Mouse (Mus musculus): Measurements from ENCODE around the gene Furin.

Furin gene

DNA sequence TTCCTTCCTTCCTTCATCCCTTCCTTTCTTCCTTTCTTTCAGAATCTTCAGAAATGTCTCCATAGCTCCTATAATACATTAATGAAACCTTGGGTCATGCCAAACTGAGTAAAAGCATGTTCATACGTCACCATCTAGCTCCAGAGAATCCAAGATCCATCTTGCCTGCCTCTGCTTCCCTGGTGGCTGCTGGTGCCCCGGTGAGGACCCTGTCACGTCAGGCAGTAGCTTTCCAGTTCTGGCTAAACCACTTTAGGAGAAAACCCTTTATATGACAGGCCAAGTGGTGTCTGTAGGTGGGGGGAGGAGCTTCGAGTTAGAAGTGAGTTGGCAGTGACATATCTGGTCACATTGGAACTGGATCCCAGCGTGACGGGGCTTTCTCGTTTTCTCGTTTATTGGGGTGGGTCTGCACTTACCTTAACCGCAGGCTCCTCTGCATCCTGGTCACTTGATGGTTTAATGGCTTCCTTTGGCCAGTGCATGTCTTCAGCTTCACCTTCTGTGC, at the start of gene Furin:
Furin (minus strand) TSS at position 249 of the 508 bp plus-strand sequence.
- no peak for DNase-seq (ENCODE audit: low read depth)

DNA sequence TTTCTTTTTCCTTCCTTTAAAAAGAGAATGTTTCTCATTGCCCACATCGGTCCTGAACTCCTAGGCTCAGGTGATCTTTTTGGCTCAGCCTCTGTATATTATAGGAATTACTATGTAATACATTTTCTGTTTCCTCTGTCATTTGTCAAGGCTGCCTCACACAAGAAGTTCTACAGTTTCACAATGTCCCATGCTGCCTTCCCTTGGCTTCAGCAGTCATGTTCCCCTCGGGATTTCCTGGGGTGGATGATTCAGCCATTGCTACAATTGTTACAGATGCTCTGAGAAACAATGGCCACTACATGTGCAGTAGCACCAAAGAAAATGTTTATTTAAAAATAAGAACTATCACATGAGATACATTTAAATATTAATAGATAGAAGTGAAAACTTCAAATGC, 49.5 kb upstream of the Furin start:
- DNase-seq (ENCODE audit: low read depth) = no peak

DNA sequence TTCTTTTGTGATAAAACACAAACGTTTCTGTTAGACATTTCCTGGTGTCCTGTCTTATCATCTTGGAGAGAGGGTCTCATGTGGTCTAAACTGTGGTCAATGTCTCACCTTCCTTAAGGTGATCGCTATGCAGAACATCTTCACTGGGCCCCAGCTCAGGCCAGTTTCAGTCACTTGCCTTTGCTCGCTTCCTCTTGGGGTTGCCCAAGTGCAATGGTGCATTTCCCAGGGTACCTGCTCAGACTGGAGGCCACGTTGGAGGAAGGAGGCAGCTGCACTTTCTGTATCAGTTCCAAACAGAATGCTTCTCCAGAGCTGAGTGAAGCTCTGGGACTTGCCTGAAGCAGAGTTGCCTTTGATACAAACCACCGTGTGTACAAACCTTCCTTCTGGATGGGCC, 48.8 kb upstream of the Furin start:
- no peak for DNase-seq (ENCODE audit: low read depth)

DNA sequence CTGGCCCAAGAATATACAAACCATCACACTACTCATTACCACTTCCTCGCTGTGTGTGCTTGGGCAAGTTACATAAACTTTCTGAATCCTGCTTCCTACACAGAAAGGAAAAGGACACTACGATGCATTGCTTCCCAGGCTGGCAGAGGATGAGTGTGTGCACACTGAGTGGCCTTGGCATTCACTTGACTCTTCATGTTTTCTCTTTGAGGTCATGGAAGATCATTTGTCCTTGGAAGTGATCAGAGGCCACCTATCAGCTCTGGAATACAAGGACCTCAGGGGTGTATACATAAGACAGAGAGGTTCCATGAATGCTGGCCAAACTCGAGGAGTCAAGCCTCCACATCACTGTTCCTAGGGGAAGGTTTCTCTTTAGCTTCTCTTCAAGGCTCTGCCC, 47.9 kb upstream of the Furin start:
- DNase-seq (ENCODE audit: low read depth) = no peak

DNA sequence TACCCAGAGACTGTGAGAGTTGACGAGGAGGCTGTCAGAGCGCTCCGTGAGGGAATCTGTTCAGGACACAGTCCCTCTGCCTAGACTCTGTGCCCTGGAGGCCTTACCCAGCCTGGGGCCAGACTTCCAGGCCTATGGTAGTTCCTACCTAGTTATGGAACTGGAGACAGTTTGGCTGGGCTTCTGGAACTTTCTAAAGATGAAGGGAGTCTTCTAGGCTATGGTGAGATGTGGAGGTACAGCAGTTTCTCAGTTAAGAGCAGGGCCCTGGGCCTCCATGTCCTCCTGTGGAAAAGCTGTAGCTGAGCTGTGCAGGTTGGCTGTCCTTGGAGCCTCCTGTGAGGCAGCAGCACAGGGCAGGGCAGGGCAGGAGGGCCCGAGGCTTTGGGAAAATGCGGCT, 47.0 kb upstream of the Furin start:
- DNase-seq (ENCODE audit: low read depth) = no peak

DNA sequence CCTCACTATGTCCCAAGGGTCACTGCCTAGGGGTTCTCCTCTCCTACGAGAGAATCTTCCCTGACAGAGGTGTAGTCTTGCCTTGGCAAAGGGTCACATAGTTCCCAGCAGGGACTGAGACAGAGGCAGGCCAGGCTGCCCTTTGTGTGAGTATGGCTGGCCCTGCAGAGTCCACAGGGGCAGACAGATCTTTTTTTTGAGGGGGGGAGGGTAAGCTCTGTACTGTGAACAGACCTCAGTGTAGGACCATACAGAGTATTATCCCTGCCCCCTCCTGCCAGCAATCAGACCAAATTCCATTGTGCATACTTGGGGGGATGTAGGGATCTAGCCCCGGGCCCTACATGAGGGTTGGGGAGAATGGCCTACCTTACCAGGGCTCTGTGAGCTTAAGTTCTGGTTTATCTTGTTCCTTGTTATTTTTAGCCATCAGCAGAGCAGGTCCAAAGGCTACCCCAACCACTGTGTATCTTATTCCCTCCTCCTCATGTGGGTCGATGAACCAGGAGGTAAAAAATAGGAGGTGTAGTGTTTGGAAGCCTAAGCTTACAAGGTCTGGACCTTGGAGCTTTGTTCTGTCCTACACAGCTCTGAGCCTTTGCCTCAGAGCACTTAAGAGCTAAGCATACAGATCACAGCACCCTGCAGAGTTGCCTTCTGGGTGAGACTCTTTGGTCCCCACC, 46.5 kb upstream of the Furin start:
- DNase-seq (ENCODE audit: low read depth) = no peak

DNA sequence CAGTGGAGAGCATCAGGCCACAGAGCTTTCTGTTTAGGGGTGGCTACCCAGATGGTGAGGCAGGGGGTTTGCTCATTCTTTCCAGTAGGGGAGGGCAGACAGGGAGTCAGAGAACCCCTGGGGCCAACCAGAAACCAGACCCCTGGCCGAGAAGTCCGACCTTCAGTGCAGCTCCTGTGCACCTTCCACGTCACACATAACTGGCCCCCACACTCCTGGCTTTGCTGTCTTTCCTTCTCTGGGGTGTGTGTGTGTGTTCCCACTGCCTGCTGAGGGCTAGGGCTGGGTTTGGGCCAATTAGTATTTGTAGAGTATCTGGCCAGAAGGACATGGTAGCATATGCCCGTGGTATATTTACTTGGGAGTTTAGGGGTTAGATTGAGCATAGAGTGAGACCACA, 45.1 kb upstream of the Furin start:
- DNase-seq (ENCODE audit: low read depth) = no peak

DNA sequence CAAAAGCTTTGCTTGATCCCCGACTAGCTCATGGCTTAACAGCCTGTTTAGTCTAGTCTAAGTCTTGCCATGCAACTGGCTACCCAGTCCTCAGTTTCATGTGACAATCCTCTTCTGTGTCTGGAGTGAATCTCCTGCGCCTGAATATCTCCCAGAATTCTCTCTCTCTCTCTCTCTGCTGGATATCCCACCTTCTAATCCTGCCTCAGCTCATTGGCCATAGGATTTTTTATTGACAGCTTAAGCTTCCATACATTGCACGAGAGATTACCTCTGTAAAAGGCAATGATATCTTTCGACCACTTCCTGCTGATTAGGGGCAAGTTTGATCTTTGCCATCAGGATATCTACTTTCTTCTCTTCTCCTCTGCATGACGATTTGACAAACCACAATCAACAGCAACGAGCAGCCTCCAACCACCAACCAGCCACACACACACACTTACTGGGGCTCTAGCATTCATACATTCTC, 44.4 kb upstream of the Furin start:
- DNase-seq (ENCODE audit: low read depth) = peak; percentile 48

DNA sequence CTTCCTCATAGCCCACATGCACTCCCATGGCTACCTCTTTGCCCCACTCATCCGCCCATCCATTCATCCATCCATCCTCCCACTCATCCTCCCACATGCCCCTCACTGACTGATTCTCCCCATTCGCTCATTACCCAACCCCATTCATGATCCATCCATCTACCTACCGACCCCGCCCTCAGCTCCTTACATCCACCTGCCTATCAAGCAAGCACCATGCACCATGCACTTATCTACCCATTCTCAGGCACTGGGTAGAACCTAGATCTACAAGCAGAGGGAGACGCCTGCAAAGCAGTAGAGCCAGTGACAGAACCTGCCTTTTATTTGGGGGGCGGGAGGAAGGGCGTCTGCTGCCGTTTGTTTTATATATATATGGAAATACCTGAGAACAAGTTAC, 42.1 kb upstream of the Furin start:
- peak; percentile 71 for DNase-seq (ENCODE audit: low read depth)

DNA sequence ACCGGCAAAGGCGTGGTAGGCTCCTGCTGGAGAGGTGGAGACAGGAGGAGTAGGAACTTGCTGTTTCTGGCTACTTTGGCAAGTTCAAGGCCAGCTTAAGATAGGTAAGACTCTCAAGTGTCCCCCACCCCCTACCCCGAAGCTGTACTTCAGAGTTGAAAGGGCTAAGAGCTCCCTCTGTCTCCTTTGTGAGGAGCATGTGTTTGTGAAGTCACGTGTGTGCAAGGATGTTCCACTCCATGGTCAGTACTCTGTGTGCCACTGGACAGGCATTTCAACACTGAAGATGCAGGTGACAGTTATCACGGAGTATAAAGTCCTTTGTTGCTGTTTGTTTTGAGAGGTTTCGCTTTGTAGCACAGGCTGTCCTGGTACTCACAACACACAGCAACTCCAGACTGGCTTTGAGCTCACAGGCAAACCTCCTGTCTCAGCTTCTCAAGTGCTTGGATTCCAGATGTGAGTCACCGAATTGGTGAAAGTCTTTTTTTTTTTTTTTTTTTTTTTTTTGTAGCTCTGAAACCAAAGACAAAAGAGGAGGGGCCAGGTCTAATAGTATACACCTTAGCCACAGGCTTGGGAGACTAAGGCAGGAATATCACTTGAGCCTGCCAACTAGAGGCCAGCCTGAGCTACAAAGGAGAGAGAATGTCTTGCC, 41.1 kb upstream of the Furin start:
- no peak for DNase-seq (ENCODE audit: low read depth)

DNA sequence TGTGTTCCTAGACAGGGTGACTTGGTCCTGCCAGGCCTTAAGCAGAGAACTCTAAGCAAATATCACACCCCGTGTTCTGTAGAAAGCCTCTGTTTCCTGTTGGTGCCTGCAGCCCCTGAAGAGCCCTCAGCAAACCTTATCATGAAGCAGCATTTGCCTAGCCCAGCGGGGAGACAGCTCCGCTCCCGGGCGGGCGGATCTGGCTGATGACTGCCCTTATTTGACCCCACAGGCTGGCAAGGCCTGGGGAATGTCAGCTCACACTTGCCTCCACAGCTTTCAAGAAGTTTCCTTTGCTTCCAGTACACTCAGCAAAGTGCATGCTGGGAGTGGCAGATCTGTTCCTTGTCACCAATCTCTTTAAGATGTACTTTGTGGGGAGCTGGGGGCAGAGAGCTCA, 40.3 kb upstream of the Furin start:
- DNase-seq (ENCODE audit: low read depth) = peak; percentile 74

DNA sequence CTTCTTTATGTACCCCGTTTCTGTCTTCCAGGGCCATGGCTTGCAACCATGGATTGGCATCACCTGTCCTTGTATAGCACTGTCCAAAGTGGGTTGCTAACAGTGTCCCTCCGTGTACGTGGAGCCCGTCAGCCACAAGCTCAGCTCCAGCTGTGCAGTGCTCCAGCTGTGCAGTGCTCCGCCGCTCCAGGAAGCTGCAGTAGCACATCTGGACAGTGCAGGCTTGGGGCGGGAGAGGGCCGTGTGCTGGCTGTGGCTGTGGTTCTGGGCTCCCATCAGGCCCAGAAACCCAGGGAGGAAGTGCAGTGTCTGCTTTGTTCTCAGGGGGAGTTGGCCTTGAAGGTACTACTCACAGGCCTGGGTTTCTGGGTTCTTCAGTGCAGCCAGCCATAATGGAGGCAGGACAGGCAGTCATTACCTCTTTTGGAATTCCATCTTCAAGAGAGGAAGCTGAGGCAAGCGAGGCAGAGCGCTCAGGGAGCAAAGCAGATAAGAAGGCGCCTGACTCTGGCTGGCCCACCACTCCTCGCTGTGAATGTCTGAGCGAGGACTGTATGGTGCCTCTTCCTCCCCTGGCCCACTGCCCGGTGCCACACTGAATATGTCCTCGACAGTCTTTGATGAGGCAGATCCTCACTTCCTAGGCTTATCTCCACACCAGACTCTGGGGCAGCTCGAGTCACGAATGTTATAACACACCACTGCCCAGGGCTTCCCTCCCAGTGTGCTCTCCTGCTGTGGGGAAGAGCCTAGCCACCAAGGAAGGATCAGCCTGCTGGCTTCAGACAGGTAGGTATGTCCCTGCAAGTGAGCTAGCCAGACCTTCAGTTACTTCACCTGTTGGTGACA, 39.4 kb upstream of the Furin start:
- peak; percentile 40 for DNase-seq (ENCODE audit: low read depth)

DNA sequence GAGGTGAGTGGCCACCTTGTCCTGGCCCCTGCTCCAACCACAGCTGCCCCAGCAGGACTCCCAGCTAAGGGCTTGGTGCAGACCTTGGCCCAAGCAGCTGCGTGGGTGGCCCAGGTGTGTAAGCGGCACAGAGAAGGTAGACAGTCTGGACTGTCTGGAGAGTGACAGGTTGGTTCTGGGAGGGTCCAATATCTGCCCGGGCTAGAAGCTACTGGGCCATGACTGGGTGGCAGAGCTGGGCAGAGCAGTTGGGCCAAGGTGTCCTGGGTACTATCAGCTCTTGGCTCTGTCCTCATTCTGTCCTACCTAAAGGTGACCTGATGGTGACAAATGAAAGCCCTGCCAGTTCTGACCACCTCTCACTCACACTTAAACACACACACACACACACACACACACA, 37.9 kb upstream of the Furin start:
- DNase-seq (ENCODE audit: low read depth) = no peak

DNA sequence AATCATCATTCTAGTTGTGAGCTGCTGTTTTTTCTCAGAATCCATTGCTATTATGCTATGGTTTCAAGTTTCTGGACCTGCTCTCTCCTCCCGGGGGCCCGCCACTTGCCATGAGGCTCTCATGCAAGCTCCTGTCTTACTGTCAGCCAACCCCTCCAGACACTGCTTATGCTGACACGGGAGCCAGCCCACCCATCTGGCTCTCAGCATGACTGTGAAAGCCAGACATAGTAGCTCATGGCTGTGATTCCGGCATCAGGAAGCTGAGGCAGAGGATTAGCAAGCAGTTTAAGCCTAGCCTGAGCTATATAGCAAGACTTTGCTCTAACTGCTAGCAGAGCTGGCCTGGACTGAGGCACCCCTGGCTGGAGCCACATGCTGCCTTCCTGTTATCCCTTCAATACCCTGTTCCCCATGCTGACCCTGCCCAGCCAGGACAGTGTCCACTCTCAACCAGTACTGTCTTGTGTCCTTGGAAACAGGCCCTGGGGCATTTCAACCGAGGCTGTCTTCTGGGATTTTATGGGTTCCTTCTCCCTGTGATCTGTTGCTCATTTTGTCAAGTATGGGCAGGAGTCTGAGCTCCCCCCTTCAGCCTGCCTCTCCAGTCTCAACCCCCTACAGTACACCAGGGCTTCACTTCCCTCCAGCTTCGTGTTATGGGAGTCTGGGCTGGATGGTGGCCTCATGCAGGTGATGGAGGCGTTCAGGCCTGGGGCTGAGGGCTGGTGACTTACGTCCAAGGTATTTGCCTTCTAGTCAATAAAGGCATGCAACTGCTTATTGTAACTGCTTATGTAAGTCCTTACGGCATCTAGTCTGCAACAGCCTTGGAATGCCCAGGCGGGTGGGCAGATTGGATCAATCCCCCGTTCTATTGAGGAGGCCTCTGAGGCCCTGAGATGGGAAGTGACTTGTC, 37.0 kb upstream of the Furin start:
- no peak for DNase-seq (ENCODE audit: low read depth)

DNA sequence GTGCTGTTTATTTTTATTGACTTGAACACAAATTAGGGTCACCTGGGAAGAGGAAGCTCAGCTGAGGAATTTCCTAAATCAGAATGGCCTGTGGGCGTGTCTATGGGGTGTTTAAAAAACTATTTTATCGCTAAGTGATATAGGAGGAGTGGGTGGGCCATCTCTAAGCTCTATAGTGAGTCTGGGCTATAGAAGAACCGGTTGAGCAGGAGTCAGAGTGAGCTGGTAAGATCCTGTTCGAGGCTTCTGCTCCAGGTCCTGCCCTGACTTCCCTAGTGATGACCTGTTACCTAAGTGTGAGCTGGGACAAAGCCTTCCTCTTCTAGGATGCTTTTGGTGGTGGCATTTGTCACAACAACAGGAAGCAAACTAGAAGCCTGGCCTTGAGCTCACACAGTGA, 35.4 kb upstream of the Furin start:
- no peak for DNase-seq (ENCODE audit: low read depth)

DNA sequence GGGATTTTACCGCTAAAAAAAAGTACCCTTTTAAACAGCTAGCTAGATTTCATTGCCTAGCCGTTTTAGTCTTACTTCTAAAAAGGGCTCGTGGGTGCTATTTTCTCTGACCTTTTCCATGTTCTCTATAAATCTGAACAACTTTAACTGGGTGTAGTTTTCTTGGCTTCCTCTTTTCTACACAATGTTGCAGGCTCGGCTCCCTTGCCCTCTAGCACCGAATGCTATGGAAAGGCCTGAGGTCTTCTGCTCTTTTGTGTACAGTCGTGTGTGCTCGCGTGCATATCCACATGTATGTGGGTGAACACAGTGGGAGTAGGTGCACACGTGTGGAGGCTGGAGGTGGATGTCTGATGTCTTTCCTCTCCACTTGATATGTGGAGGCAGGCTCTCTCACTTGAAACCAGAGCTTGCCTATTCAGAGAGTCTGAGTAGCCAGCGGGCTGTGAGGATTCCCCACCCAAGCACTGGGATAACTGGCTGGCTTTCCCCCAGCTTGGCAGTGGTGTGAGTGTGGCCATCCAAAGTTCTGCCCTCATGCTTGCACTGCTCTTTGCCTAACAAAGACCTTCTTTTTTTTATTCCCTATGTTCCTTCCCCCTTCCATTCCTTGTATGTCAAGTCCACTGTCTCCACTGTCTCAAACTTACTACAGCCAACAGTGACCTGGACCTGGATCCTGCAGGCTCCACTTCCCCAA, 34.7 kb upstream of the Furin start:
- no peak for DNase-seq (ENCODE audit: low read depth)

DNA sequence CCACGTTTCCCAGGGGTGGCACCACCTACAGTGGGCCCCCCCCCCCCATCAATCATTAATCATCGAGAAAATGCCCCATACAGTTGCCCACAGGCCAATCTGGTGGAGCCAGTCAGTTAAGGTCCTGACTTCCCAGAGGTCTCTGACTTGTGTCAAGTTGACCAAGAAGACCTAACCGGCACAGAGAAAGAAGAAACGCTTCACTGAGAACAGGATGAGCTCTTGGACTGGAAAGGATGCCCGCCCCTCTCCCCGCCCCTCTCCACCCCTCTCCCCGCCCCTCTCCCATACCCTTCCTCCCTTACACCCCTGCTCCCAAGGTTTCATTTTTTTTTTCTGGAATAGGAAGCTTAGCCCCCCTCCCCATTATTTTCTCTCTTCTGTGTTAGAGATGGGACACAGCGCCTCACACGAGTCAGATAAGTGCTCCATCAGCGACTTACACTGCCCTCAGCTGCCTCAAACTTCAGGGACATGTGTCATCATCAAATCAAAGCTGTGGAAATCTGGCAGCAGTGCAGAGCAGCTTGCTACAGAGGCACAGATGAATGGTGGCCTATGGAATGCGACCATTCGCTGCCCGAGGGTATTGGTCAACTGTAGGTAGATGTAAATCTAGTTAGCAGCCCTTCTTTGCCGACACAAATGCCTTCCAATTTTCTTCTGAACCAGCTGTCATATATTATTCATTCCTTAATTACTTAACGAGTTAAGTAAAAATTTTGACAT, 34.0 kb upstream of the Furin start:
- no peak for DNase-seq (ENCODE audit: low read depth)

DNA sequence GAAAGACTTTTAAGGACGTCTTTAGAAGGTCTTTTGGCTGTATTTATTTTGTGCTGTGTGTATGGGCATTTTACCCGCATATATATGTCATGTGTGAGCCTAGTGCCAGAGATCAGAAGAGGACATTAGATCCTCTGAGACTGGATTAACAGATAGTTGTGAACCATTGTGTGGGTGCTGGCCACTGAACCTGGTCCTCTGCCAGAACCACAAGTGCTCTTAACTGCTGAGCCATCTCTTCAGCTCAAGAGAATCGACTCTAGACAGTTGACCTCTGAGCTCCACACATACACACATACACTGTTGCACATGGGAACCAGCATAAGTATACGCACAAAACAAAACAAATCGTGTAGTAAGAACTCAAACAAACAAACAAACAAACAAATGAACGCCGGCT, 31.3 kb upstream of the Furin start:
- no peak for DNase-seq (ENCODE audit: low read depth)

DNA sequence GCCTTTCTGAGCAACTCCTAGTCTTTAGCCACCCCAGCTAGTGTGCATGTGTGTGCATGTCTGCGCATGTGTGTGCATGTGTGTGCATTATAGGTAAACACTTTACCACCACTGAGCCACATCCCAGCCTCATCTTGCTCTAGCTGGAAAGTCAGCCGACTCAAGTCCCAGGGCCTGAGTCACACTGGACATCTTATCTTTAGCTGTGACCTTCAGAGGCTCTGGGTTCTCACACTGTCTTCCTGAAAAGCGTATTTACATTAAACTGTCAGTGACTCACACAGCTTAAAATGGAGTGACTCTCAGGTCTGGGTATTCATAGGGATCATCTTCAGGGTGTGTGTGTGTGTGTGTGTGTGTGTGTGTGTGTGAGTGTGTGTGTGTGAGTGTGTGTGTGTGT, 30.4 kb upstream of the Furin start:
- DNase-seq (ENCODE audit: low read depth) = no peak

DNA sequence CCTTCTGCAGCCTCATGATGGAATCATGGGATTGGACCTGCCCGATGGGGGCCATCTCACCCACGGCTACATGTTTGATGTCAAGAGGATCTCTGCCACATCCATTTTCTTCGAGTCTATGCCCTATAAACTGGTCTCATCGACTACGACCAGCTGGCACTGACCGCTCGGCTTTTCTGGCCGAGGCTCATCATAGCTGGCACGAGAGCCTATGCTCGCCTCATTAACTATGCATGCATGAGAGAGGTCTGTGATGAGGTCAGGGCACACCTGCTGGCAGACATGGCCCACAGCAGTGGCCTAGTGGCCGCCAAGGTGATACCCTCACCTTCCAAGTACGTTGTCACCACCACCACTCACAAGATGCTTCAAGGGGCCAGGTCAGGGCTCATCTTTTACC, 24.4 kb upstream of the Furin start:
- DNase-seq (ENCODE audit: low read depth) = no peak

Data from c-Kit-positive CD71-positive TER-119-negative erythroid progenitor cells, embryonic 14.5 days (primary cell).